Mouse (Mus musculus): ENCODE results near the gene Cdca4.
"Not testable (repeated sequence)": the region's sequence is repeated elsewhere in the genome, so short reads cannot be mapped to it uniquely, and the experiment has no call there.

Cdca4 gene

DNA sequence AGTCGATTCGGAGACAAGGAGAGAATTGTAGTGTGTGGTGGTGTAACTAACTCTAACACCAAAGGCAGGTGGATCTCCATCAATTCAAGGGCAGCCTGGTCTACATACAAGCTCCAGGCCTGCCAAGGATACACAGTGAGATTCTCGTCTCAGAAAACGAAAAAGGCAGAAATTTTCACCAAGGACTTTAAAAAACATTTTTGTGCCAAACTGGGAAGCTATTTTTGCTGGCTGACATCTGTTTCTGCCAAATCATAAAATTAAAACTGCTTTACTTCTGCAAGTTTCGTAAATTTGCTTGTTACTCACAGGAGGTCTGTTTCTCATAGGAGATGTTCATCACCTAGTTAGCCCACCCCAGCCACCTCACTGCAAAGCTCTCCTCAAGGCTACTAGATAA lies 3.3 kb downstream of the Cdca4 start:
- in situ Hi-C loops (cut with MboI, MseI) = no loop called here

DNA sequence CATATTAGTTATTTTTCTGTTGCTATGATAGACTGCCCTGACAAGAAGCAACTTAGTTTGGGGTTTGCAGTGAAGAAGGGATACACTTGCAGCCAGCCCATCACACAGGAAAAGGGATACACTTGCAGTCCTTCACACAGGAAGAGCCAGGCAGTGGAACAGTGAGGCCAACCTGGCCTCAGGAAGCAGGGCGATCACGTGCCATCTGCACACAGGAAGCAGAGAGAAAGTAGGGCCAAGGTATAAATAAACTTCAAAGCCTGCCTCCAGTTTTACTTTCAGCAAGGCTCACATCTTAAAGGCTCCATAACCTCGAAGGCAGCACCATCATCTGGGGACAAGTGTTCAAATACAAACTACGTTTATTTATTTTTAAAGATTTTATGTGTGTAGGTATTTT lies 6.0 kb downstream of the Cdca4 start:
- in situ Hi-C loops (cut with MboI, MseI) = no loop called here

DNA sequence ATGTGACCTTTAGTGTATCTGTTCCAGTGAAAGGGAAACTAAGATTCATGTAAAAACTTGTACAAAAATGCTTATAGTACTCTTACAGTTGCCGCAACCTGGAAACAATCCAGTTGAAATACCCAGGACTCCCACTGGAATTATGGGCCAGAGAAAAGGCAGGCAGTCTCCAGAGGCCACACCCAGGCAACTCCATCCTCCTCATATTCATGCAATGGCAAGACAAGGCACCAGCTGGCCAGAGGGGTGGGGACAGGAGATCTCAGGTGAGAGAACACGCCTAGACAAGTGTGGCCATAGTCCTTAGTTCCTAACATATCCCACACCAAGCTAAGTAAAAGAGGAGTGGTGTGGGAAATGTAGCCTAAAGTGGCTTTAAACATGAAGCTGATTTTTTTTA lies 6.5 kb downstream of the Cdca4 start:
- in situ Hi-C loops (cut with MboI, MseI) = no loop called here

DNA sequence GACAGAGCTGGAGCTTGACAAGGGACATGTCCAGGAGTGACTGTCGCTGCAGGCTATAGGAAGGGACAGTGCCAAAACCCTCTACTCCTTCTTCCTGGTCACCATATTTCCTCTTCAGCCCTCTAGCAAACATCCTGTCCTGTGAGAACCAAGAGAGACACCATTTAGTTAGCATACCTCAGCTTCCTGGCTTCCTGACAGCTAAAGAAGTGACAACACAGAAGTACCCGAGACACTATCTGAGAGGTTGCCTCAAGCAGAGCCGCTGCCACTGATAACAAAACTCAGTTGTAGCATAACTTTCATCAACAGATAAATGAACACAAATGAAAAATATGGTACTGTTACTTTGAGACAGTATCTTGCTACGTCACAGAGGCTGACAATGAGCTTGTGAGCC lies 7.2 kb downstream of the Cdca4 start:
- in situ Hi-C loops (cut with MboI, MseI) = no loop called here

DNA sequence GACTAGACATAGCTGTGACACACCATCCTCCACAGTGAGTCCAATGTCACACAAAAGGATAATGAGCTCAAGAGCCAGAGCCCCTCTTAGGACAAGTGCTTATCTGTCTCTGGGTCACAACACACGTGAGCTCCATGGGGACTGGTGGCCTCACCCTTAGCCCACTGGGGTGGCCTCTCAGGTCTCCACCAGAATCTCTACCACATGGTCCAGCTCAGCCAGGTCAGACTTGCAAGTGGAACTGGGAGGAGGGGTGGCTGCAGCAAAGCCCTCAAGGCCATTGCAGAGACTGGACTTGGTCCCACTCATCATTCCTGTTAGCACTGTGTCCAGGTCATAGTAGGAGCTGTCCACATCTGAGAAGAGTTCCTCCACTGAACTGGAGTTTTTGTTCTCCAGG lies 8.0 kb downstream of the Cdca4 start:
- in situ Hi-C loops (cut with MboI, MseI) = no loop called here

DNA sequence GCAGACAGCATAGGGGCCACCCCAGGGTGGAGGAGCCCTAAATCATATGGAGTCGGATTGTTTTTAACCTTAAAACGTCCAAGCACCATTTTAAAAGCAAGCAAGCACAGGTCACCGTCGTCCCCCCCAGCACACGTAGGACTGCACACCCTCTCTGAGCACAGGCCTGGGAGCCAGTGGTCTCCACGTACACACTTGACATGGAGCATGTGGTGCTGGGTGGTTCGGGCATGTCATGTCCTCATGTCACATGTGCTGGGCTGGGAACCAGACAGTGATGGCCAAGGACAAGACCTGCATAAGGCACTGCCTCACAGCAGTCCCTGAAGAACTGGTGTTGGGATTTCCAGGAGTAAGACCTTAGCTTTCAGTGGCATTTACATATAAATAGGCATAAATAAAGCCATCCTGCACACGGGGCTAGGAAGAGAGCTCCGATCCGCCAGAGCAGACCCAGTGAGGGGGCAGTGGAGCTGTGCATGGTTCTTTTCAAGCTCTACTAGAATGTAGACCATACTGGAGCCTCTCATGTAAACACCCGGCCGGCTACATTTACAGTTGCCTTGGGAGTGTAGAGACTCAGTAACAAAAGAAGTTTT lies 8.7 kb downstream of the Cdca4 start:
- in situ Hi-C loops (cut with MboI, MseI) = no loop called here

DNA sequence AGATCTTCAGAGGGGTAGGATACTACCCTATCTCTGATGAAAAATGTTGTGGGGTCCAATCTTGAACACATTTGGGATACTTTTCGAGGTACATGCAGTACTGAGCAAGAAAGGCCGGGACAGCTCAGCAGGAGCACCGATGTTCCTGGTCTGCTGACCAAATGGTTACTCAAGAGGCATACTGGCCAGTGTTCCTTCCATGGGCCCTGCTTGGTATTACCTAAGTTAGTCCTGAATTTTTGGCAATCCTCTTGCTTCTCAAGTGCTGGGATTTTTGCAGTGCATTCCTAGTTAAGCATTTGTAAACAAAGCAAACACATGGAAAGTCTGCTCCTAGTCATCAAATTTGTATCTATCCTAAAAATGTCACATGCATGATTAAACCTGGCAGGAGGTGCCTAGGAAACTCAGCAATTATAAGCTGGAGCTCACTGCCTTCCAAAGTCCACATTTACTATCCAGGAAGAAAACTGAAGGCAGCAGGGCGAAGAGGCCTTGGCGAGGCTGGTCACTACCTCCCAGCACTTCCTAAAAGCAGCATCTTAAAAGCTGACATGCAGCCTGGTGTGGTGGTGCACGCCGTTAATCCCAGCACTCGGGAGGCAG lies 10.1 kb downstream of the Cdca4 start:
- in situ Hi-C loops (cut with MboI, MseI) = no loop called here

DNA sequence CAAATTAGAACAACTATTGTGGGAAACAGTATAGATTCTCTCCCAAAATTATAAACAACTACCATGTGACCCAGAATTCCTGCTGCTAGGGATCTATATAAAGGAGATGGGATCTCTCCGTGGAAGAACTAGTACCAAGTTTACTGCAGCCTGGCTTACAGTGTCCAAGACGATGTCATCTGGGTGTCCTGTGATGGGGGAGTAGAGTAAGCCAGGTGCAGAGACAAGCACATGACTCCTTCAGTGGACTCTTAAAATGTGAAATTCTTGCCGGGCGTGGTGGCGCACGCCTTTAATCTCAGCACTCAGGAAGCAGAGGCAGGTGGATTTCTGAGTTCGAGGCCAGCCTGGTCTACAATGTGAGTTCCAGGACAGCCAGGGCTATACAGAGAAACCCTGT lies 12.4 kb downstream of the Cdca4 start:
- in situ Hi-C loops (cut with MboI, MseI) = not testable (repeated sequence)

DNA sequence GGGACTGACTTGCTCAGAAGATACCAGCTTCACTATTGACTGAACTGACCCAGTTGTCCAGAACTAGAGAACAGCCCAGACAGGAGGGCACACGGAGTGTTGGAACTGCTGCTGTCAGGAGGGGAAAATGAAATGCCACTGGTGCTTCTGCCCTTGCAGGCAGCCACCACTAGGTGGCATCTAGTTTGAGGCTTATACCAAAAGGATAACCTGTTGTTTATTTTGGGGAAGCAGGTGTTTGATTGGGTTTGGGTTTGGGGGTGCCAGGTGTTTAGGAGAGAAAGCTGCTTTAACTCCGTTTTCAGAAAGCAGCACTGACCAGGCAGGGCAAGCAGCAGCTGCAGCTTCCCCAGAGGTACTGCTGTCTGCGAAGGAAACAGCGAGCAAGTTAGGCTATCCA lies 12.9 kb downstream of the Cdca4 start:
- in situ Hi-C loops (cut with MboI, MseI) = no loop called here

DNA sequence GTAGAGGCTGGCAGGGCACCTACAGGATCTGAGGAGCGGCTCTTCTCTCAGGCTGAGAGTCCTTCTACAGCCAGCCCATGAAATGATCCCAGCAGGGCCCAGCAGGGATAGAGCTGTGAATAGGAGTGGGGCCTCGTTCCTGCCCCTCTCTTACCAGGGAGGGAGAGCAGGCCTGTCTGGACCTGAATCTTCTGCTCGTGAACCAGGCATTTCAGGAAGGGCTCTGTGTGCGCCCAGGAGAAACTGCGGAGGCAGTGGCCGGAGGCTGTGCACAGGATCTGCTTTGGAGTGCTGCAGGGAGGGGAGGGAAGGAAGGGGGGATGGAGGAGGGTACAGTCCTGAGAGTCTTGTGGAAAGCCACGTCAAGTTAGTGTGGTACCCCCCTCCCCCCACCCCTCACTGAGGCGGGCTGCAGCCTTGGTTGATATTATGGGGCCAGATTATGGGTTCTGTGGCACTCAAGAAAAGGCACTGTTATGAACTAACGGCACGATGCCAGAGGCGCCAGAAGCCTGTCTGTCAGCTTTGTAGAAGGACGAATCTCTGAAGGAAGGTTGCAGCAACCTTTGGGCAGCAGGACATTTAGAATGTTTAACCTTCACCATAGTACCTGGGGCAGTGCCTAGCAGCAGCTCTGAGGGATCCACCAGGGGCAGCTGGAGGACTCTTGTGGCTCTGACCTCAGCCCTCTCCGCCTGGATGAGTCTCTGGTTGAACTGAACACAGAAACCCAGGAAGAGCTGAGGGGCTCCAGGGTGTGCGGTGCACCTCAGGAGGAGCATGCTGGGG lies 14.3 kb downstream of the Cdca4 start:
- in situ Hi-C loops (cut with MboI, MseI) = no loop called here

DNA sequence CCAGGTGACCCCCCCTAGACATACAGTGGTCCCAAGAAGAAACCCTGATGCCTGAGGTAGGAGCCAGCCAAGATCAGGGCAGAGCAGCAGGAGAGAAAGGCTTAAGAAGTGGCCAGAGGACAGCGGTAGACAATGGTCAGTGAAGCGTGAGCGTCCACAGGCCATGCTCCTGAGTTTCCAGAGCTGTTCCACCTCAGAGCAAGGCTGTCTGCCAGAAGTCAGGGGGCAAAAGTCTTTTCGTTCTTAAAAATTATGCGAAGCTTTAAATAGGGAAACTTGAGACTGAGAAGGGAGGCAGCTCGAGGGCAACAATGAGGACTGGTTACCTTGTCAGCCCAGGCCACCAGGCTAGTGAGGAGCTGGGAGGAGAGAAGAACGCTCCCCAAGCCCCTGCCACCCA lies 15.9 kb downstream of the Cdca4 start:
- in situ Hi-C loops (cut with MboI, MseI) = no loop called here

DNA sequence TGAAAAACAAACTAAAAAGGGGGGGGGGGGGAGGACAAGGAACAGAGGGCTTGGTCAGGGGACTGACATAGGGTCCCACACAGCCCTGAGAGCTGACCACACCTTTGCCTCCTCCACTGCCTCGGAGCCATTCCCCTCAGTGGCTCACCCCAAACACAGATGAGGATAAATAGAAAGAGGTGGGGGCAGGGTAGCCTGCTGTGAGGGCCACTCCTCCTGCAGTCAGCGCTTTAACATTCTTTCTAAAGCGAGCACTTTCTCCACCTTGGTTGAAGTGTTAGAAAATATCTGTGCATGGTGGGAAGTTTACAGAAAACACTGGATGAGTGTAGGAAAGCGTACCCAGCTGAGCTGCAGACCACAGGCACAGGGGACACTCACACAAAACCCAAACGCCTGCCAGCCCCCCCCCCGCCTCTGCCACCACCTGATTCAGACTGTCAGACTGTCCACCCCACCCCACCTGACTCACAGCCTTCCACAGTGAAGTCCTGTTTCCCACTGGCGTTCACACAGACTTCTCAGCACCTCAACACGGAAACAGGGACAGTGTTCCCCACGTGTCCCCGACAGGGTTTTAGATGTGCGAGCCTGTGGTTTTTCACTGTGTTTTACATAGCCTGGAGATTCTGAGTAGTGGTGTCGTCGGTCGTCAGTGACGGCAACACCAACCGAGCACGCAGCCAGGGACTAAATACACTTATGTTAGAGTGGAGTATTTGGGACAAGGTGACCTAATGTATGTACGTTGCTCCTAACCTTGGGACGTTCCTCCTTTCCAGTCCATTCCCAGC lies 18.9 kb downstream of the Cdca4 start:
- in situ Hi-C loops (cut with MboI, MseI) = no loop called here

DNA sequence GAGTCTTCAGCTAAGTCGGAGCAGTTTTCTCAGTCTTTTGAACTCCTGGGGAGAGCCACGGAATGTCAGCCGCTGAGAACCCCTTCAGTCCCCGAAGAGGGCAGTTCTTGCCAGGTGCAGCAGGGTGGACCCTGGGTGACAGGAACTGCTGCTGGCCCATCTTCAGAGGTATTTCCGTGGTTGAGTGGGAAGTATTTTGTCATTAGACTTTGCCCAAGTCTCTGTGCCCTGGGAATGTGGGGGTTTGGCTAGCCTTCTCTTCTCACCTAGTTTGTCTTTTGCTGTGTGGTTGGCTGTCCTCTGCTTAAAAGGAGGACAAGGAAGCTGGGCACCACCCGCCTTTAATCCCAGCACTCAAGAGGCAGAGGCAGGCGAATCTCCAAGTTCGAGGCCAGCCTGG lies 19.6 kb downstream of the Cdca4 start:
- in situ Hi-C loops (cut with MboI, MseI) = loop anchor here (5.0 kb wide), 1 partner anchor 67 kb away; no protein-coding TSS in a partner anchor

DNA sequence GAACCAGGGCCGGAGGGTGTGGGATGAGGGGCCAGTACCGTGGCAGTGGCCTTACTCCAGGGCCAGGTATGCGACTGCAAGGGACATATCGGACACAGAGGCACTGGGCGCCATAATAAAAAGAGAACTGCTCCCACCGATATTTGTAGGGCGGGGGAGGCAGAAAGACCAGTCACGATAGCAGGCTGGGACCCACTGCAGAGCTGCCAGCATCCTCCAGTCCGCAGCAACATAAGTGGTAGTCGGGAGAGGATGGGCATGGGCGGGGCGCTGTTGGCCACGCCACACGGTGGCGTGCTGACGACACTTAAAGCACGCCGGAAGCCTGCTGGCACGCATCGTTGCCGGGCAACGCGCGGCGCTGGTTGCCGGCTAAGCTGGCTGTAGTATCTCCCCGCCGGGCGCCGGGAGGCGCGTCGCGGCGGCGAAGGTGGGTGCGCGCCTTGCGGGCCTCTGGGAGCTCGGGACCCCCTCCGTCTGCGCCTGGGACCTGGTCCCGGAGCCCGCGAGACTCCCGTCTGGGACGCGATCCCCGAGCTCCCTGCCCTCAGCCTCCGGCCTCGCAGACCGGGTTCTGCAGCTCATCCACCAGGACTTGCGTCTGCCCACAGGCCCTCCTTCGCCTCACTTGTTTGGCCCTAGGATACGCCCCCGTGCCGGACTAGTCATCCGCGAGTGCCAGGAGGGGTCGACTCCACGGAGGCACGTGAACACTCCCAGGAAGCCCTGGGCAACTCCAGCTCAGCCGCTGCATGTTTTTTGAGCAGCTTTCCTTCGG lies 20.4 kb downstream of the Cdca4 start, which contains the start of gene Clba1:
Gene Clba1, plus strand, starts transcription at position 351 of the 778 bp plus-strand sequence.
- in situ Hi-C loops (cut with MboI, MseI) = loop anchor here (5.0 kb wide), 1 partner anchor 66 kb away; no protein-coding TSS in a partner anchor

DNA sequence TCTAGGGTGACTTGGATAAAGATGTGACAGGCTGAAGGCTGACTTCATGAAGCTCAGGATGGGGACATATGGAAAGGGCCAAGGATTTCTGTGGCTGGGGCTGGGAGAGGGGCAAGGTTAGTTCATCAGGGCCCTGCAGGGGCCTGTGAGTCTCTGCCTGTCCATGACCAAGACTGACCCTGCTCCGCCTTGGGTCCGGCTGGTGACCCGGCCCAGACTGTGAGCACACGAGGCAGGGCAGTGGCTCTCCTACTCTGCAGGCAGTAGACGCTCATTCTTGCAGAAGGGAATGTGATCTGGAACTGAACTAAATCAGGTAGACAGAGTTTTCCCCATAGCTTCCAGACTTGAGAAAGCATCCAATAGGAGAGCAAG lies 21.0 kb downstream of the Cdca4 start:
- in situ Hi-C loops (cut with MboI, MseI) = loop anchor here (5.0 kb wide), 1 partner anchor 66 kb away; no protein-coding TSS in a partner anchor

DNA sequence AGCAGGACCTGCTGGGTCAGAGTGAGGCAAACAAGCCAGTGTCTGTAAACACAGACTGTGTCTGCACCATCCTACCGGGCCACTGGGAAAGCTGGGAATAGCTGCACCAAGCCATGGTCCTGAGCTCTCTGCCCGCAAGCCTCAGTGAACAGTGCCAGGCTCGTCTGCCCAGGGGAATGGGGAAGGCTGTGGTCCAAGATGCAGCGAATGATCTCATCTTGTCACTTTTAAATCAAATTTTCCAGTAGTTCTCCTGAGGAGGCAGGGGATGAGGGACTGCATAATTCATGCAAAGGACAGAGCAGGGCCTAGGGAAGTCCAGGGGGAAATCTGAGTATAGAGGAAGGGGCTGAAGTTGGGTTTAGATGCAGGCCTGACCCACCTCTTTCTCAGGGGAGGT lies 21.4 kb downstream of the Cdca4 start:
- in situ Hi-C loops (cut with MboI, MseI) = loop anchor here (5.0 kb wide), 1 partner anchor 65 kb away; no protein-coding TSS in a partner anchor

DNA sequence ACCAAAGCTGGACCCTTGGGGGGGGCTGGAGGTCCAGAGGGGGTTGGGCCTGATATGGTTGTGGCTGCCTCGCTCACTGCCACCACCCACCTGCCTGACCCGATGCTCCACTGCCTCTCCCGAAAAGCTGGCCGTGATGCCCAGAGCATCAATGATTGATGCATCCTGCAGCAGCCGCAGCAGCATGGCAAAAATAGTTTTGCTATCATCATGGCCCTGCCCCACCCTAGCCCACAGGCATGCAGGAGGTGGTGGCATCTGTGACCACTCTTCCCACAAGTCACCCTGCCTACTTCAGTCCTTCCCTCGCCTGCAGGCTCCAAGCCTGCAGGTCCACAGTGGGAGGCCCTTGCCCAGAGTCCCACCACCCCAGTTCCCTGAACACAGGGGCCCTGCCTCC lies 23.2 kb downstream of the Cdca4 start:
- in situ Hi-C loops (cut with MboI, MseI) = loop anchor here (5.0 kb wide), 1 partner anchor 64 kb away; no protein-coding TSS in a partner anchor

DNA sequence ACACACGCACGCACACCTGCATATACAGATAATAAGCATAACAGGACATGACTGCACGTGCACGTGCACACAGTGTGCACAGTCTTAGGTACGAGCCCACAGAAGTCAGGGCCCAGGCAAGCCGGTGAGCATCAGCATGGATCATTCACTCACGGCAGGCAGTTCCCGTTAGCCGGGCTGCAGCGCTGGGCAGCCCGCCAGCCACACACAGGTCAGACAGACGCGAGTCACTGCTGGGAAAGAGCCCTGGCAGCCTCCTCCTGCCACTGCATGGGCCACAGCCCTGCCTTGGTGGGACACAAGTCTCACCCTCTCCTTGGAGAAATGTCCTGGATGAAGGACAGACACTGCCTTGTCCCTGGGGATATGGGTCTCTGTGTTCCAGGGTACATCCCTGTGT lies 25.2 kb downstream of the Cdca4 start:
- in situ Hi-C loops (cut with MboI, MseI) = loop anchor here (5.0 kb wide), 1 partner anchor 33 kb away; no protein-coding TSS in a partner anchor

DNA sequence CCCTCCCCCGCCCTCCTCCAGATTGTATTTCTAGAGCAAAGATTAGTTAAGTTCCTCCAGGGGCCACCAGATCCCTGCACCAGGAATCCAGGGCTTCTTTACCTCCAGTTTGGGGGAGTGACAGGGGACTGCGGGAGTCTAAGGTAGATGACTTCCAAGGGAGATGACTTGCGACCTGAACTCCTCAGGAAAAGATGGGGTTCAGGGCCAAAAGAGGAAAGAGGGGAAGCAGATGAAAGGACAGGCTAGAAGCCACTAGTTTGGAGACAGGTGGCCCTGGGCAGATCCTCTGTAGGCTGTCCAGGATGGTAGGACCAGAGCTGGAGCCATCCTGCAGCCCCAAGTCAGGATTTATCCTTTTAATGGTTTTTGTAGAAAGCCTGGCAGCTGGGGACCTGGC lies 26.3 kb downstream of the Cdca4 start:
- in situ Hi-C loops (cut with MboI, MseI) = loop anchor here (5.0 kb wide), 1 partner anchor 34 kb away; no protein-coding TSS in a partner anchor

DNA sequence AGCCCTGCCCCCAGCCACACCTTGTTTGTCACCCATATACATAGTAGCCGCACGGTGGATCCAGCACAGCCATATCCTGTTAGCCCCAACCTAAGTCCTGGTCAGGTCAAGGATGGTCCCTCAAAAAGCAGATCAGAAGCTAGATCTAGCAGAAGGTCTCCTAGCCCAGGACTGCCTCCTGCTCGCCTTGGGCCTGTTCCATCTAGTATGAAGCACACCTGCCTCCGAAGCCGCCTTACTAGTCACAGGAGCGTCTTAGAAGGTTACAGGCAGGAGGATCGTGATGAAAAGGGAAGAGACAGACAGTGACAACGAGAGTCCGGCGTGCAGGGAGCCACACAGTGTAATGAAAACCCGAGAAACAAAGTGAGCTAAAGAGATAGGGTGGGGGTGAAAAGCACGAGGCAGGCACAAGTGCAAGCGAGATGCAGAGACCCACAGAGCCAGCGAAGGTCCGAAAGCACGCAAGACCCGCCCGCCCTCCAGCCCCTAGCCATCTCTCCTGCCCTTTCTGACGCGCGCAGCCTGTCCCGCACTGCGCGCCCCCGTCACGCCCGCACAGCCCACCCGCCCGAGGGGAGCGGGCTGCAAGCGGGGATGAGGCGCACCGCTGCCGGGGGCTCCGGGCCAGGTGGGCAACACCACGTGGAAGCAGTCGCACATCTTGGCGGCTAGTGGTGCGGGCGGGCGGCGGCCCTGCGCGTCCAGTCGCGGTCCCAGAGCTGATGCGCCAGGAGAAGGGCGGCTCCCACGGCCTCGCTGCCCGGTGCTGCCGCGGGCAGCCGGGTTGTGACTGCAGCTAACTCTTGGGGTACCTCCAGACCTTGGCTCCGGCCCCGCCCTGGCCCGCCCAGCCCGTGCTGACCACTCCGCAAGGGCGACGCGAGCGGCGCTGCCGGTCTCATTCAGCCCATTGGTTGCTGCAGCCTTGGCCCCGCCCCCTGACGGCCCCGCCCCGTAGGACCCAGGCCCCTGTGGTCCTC lies 27.1 kb downstream of the Cdca4 start, which contains the start of gene Ahnak2:
Gene Ahnak2, minus strand, starts transcription at position 794 of the 983 bp plus-strand sequence.
- in situ Hi-C loops (cut with MboI, MseI) = loop anchor here (5.0 kb wide), 1 partner anchor 35 kb away; no protein-coding TSS in a partner anchor

All from regulatory T cell (primary cell).